9 mouse cellular contexts compared by ENCODE assay signal in the genomic region with DNA sequence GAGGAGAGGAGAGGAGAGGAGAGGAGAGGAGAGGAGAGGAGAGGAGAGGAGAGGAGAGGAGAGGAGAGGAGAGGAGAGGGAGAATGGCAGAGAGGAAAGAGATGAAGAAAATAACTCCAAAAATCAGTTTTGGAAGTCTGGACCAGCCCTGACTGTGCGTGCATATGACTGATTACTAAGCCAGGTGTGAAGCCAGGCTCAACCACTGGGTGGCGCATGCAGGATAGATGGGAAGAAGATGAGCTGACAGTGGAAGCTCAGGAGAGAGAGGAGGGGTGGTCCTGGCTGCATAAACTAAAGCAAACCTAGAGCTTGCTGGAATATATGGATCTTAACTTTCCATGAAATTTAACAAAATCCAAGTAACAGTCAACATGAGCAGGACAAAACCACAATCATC. TPM values are rescaled to one million over a fixed set of nuclear protein-coding genes. Genes with fewer than 3 reads are reported as not detected.
DNase-seq lines count a peak whose midpoint lies in the region; ATAC-seq and TF ChIP-seq lines count a peak whose summit lies in the region.
"Had no signal": no experiment of that assay in that cellular context is flagged by ENCODE, and none has a peak within 500 bp of the region (broad histone marks: within the 10 kb centered on the region; RNA-seq: fewer than 3 reads in every experiment).

No protein-coding gene starts in this region.

- H3K27ac ChIP-seq in intestine, embryonic 14.5 days (ENCODE audit: low read depth), result no peak overlapping the region
- H3K27ac ChIP-seq in intestine, embryonic 16.5 days (ENCODE audit: low read length), result no peak overlapping the region
- no peak overlapping the region for H3K27ac ChIP-seq in gastrocnemius, adult 2 months
- no peak overlapping the region for H3K27ac ChIP-seq in midbrain, embryonic 15.5 days
- no peak overlapping the region for H3K27ac ChIP-seq in thymus, adult 2 months (ENCODE audit: control insufficient read depth, insufficient read depth, low read length)

- H3K36me3 ChIP-seq in intestine, embryonic 14.5 days (ENCODE audit: control insufficient read depth, insufficient read depth, low read length), result no peaks in the 10 kb centered on the region; the same call in 1 of the 2 replicates
- no peaks in the 10 kb centered on the region for H3K36me3 ChIP-seq in intestine, embryonic 16.5 days (ENCODE audit: control insufficient read depth, insufficient read depth, low read length)
- peaks cover 41% of the 10 kb centered on the region for H3K36me3 ChIP-seq in E14TG2a.4 (ENCODE audit: insufficient read depth, low read length)
- H3K36me3 ChIP-seq in midbrain, embryonic 15.5 days (replicated peaks), result no peaks in the 10 kb centered on the region
- no peaks in the 10 kb centered on the region for H3K36me3 ChIP-seq in thymus, adult 2 months (ENCODE audit: control insufficient read depth, insufficient read depth, low read length)

- H3K9ac ChIP-seq in intestine, embryonic 14.5 days (ENCODE audit: low read length), result no peak overlapping the region
- no peak overlapping the region for H3K9ac ChIP-seq in intestine, embryonic 16.5 days (ENCODE audit: low read depth, low read length)
- H3K9ac ChIP-seq in midbrain, embryonic 15.5 days, result no peak overlapping the region

- H3K4me1 ChIP-seq in intestine, embryonic 14.5 days (replicated peaks; ENCODE audit: control insufficient read depth, insufficient read depth, low read length), result no peaks in the 10 kb centered on the region
- no peaks in the 10 kb centered on the region for H3K4me1 ChIP-seq in intestine, embryonic 16.5 days (ENCODE audit: control insufficient read depth, insufficient read depth, low read length)
- H3K4me1 ChIP-seq in E14TG2a.4 (replicated peaks; ENCODE audit: low read depth, low read length), result no peaks in the 10 kb centered on the region
- H3K4me1 ChIP-seq in midbrain, embryonic 15.5 days, result no peaks in the 10 kb centered on the region
- H3K4me1 ChIP-seq in thymus, adult 2 months (replicated peaks; ENCODE audit: control insufficient read depth, insufficient read depth, low read length), result no peaks in the 10 kb centered on the region

- ATAC-seq in intestine, embryonic 14.5 days (replicated peaks; ENCODE audit: low FRiP score, low TSS enrichment, low read depth), result no peak
- no peak for ATAC-seq in intestine, embryonic 16.5 days
- ATAC-seq in midbrain, embryonic 15.5 days (replicated peaks), result 0 out of 2 replicates have a peak, but pooled peaks have one; percentile 37

- DNase-seq in intestine, embryonic 14.5 days (ENCODE audit: low spot score), result peak; percentile 82
- peak; percentile 70 for DNase-seq in cerebellum, adult 8-10 months
- DNase-seq in gastrocnemius, adult 2 months, result peak; percentile 71
- peak; percentile 65 to 77 for DNase-seq in layer of hippocampus, postnatal 10 days (ENCODE audit: low spot score in 2 of 2)
- DNase-seq in thymus, adult 2 months, result peak; percentile 71

- H3K9me3 ChIP-seq in intestine, embryonic 14.5 days (ENCODE audit: control insufficient read depth, low read length), result no peaks in the 10 kb centered on the region
- no peaks in the 10 kb centered on the region for H3K9me3 ChIP-seq in intestine, embryonic 16.5 days (ENCODE audit: control insufficient read depth, low read length)
- H3K9me3 ChIP-seq in E14TG2a.4 (ENCODE audit: low read length), result no peaks in the 10 kb centered on the region
- H3K9me3 ChIP-seq in midbrain, embryonic 15.5 days, result no peaks in the 10 kb centered on the region

- no peak overlapping the region for H3K4me3 ChIP-seq in intestine, embryonic 14.5 days (ENCODE audit: low read depth, low read length)
- no peak overlapping the region for H3K4me3 ChIP-seq in intestine, embryonic 16.5 days (ENCODE audit: low read length)
- no peak overlapping the region for H3K4me3 ChIP-seq in E14TG2a.4 (replicated peaks; ENCODE audit: low read length)
- H3K4me3 ChIP-seq in gastrocnemius, adult 2 months, result no peak overlapping the region
- H3K4me3 ChIP-seq in midbrain, embryonic 15.5 days, result no peak overlapping the region
- no peak overlapping the region for H3K4me3 ChIP-seq in thymus, adult 2 months (ENCODE audit: control insufficient read depth, insufficient read depth, low read length)

- intact Hi-C loops in gastrocnemius, adult 2 months (cut with DNase I), result loop anchor here (1.0 kb wide), 1 partner anchor 41 kb away; no protein-coding TSS in a partner anchor

- 0 out of 2 replicates have a peak, but pooled peaks cover 2% of the 10 kb centered on the region for H3K27me3 ChIP-seq in intestine, embryonic 14.5 days (replicated peaks; ENCODE audit: control insufficient read depth, insufficient read depth, low read length)
- H3K27me3 ChIP-seq in intestine, embryonic 16.5 days (replicated peaks; ENCODE audit: control insufficient read depth, insufficient read depth, low read length), result no peaks in the 10 kb centered on the region
- H3K27me3 ChIP-seq in E14TG2a.4 (ENCODE audit: insufficient read depth, low read length), result no peaks in the 10 kb centered on the region
- no peaks in the 10 kb centered on the region for H3K27me3 ChIP-seq in midbrain, embryonic 15.5 days (replicated peaks)
- no peaks in the 10 kb centered on the region for H3K27me3 ChIP-seq in thymus, adult 2 months (ENCODE audit: control insufficient read depth, insufficient read depth, low read length)

- H3K4me2 ChIP-seq in intestine, embryonic 14.5 days (ENCODE audit: low read length), result no peak overlapping the region
- no peak overlapping the region for H3K4me2 ChIP-seq in intestine, embryonic 16.5 days (ENCODE audit: low read depth, low read length)
- H3K4me2 ChIP-seq in midbrain, embryonic 15.5 days, result no peak overlapping the region

- peak; percentile 56 for TF ChIP-seq CTCF in E14TG2a.4 (conservative IDR thresholded peaks at IDR 0.05; ENCODE audit: low read length)
- TF ChIP-seq CTCF in gastrocnemius, adult 2 months (IDR thresholded peaks at IDR 0.05), result peak; percentile 77
- TF ChIP-seq CTCF in thymus, adult 2 months (IDR thresholded peaks at IDR 0.05; ENCODE audit: borderline replicate concordance, control insufficient read depth, extremely low read depth, insufficient read depth, low read length, poor library complexity), result no peak

- no peak for TF ChIP-seq POLR2A in thymus, adult 2 months (IDR thresholded peaks at IDR 0.05; ENCODE audit: control insufficient read depth, extremely low read depth, insufficient read depth, low read length, poor library complexity)

- WGBS in intestine, embryonic 14.5 days, result 24% methylated on average over 2 of the region's 2 CpGs
- WGBS in intestine, embryonic 16.5 days, result 23% methylated on average over 2 of the region's 2 CpGs
- 20% methylated on average over 2 of the region's 2 CpGs for WGBS in midbrain, embryonic 15.5 days
- 56% methylated on average over 2 of the region's 2 CpGs for WGBS in thymus, adult 2 months

RNA-seq across cellular contexts. Expression of gene Haus7, which starts 6.9 kb away (rescaled TPM):
- polyA plus RNA-seq in intestine, embryonic 14.5 days (2014; fragmentation: Nextera tagmentation; extraction: Ambion mirVana), result 58.2 and 59.4 TPM in 2 replicates
- polyA plus RNA-seq in intestine, embryonic 16.5 days (2015; fragmentation: Nextera tagmentation; extraction: Ambion mirVana), result 47.5 and 60.3 TPM in 2 replicates
- total RNA-seq in gastrocnemius, adult 2 months (2021), result 10 to 100 TPM in 1 of 2 experiments, 1 to 10 TPM in 1; 9.3 to 10.7 TPM
- 10 to 100 TPM; 18.4 to 19.7 TPM for total RNA-seq in layer of hippocampus, postnatal 10 days (2021)
- 75.5 and 76.1 TPM in 2 replicates for polyA plus RNA-seq in midbrain, embryonic 15.5 days (2015; fragmentation: Nextera tagmentation; extraction: Ambion mirVana)
- polyA plus RNA-seq in thymus, adult 2 months (2012; rRNA removed), result 20.8 and 21.4 TPM in 2 replicates

RNA-seq across cellular contexts. Expression of gene Trex2, which starts 16.8 kb away (rescaled TPM):
- polyA plus RNA-seq in intestine, embryonic 14.5 days (2014; fragmentation: Nextera tagmentation; extraction: Ambion mirVana), result not detected in 2 replicates
- polyA plus RNA-seq in intestine, embryonic 16.5 days (2015; fragmentation: Nextera tagmentation; extraction: Ambion mirVana), result not detected in 2 replicates
- total RNA-seq in gastrocnemius, adult 2 months (2021), result not detected
- not detected for total RNA-seq in layer of hippocampus, postnatal 10 days (2021)
- not detected in 2 replicates for polyA plus RNA-seq in midbrain, embryonic 15.5 days (2015; fragmentation: Nextera tagmentation; extraction: Ambion mirVana)
- polyA plus RNA-seq in thymus, adult 2 months (2012; rRNA removed), result 1.7 and 2.2 TPM in 2 replicates
- total RNA-seq: layer of hippocampus, postnatal 25 days had no signal

RNA-seq across cellular contexts. Expression of gene Bgn, which starts 31.5 kb away (rescaled TPM):
- 52.7 and 58.1 TPM in 2 replicates for polyA plus RNA-seq in intestine, embryonic 14.5 days (2014; fragmentation: Nextera tagmentation; extraction: Ambion mirVana)
- polyA plus RNA-seq in intestine, embryonic 16.5 days (2015; fragmentation: Nextera tagmentation; extraction: Ambion mirVana), result 48.1 and 54.3 TPM in 2 replicates
- 10 to 100 TPM; 37.5 to 70.6 TPM for total RNA-seq in gastrocnemius, adult 2 months (2021)
- total RNA-seq in layer of hippocampus, postnatal 10 days (2021), result 10 to 100 TPM; 48.6 to 48.8 TPM
- 22.9 and 24.3 TPM in 2 replicates for polyA plus RNA-seq in midbrain, embryonic 15.5 days (2015; fragmentation: Nextera tagmentation; extraction: Ambion mirVana)
- 83.6 and 91.6 TPM in 2 replicates for polyA plus RNA-seq in thymus, adult 2 months (2012; rRNA removed)

RNA-seq across cellular contexts. Expression of gene Zfp92, which starts 41.1 kb away (rescaled TPM):
- polyA plus RNA-seq in intestine, embryonic 14.5 days (2014; fragmentation: Nextera tagmentation; extraction: Ambion mirVana), result 0.38 TPM in 2 replicates
- 0.45 and 0.55 TPM in 2 replicates for polyA plus RNA-seq in intestine, embryonic 16.5 days (2015; fragmentation: Nextera tagmentation; extraction: Ambion mirVana)
- under 1 TPM in 1 of 2 experiments, not detected in 1; 0.03 TPM for total RNA-seq in gastrocnemius, adult 2 months (2021)
- total RNA-seq in layer of hippocampus, postnatal 10 days (2021), result 1 to 10 TPM; 3.2 to 4.9 TPM
- polyA plus RNA-seq in midbrain, embryonic 15.5 days (2015; fragmentation: Nextera tagmentation; extraction: Ambion mirVana), result 1.3 and 1.6 TPM in 2 replicates
- polyA plus RNA-seq in thymus, adult 2 months (2012; rRNA removed), result 0.03 and 0.07 TPM in 2 replicates

RNA-seq across cellular contexts. Expression of gene Atp2b3, which starts 50.9 kb away (rescaled TPM):
- polyA plus RNA-seq in intestine, embryonic 14.5 days (2014; fragmentation: Nextera tagmentation; extraction: Ambion mirVana), result 0.26 and 0.49 TPM in 2 replicates
- polyA plus RNA-seq in intestine, embryonic 16.5 days (2015; fragmentation: Nextera tagmentation; extraction: Ambion mirVana), result 0.18 and 0.32 TPM in 2 replicates
- 10 to 100 TPM; 10.1 to 12.7 TPM for total RNA-seq in gastrocnemius, adult 2 months (2021)
- total RNA-seq in layer of hippocampus, postnatal 10 days (2021), result 10 to 100 TPM; 90.9 to 95.2 TPM
- polyA plus RNA-seq in midbrain, embryonic 15.5 days (2015; fragmentation: Nextera tagmentation; extraction: Ambion mirVana), result 5.9 and 7.0 TPM in 2 replicates
- polyA plus RNA-seq in thymus, adult 2 months (2012; rRNA removed), result 0.05 and 0.06 TPM in 2 replicates
